In the genomic region with DNA sequence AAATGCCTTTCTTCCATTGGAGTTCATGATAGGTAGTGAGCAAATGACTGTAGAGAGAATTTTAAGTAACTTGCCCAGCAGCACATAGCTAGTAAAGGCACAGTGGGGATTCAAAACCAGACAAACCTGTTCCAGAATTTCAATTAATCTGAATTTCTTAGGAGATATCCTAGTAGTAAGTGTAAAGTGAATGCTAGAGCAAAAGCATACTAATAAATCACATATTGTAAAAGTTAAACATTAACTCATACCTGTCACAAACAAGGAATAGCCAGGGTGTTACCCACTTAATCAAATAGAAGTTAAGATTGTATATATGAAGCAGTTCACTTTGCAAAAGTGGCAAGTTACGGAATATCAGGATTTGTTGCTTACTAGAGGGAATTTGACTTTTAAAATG, we compare ENCODE assay signal across 15 mouse cellular contexts.
"Had no signal": no experiment of that assay in that cellular context is flagged by ENCODE, and none has a peak within 500 bp of the region (broad histone marks: within the 10 kb centered on the region; RNA-seq: fewer than 3 reads in every experiment).

No protein-coding gene starts in this region.

- H3K4me2 ChIP-seq: liver, embryonic 13.5 days; midbrain, embryonic 11.5 days had no signal

- H3K9me3 ChIP-seq: limb, embryonic 13.5 days; liver, embryonic 13.5 days had no signal

- H3K27me3 ChIP-seq: limb, embryonic 13.5 days had no signal

- DNase-seq: kidney, adult 11 months; kidney, adult 9 months; kidney, postnatal 25 days; left cerebral cortex, postnatal 4 days; liver, embryonic 13.5 days; lung, adult 2 months; lung, postnatal 14 days; lung, postnatal 4 days; midbrain, embryonic 14.5 days; right cerebral cortex, adult 18-20 months; right cerebral cortex, postnatal 14 days; right cerebral cortex, postnatal 4 days; thymus, postnatal 36 days had no signal

- H3K27ac ChIP-seq: limb, embryonic 13.5 days; liver, embryonic 13.5 days had no signal

- H3K4me3 ChIP-seq: limb, embryonic 13.5 days; liver, embryonic 13.5 days had no signal

- H3K9ac ChIP-seq: limb, embryonic 13.5 days; liver, embryonic 13.5 days had no signal

- H3K36me3 ChIP-seq: liver, embryonic 13.5 days had no signal
